Mouse (Mus musculus) small intestine, adult 2 months (tissue): Measurements from ENCODE around the gene Tat. TPM values are rescaled to one million over a fixed set of nuclear protein-coding genes. Genes with fewer than 3 reads are reported as not detected.

Source experiments
- H3K27ac ChIP-seq: fragments of 200-500 bp; 2 replicates; pipeline ENCODE4 v1.5.1; 2012; ENCODE audit warnings: low read depth, low read length, control low read depth, inconsistent platforms; ENCODE audit not compliant: insufficient read depth
- H3K27me3 ChIP-seq: fragments of 200-500 bp; 2 replicates; pipeline ENCODE4 v1.6.1; 2012; ENCODE audit warnings: mild to moderate bottlenecking, moderate library complexity, low read length, inconsistent platforms; ENCODE audit not compliant: control insufficient read depth, insufficient read depth
- H3K36me3 ChIP-seq: fragments of 200-500 bp; 2 replicates; pipeline ENCODE4 v1.6.1; 2012; ENCODE audit warnings: mild to moderate bottlenecking, low read length, control low read depth, inconsistent platforms; ENCODE audit not compliant: control insufficient read depth, insufficient read depth
- H3K4me1 ChIP-seq: fragments of 200-500 bp; 2 replicates; pipeline ENCODE4 v1.6.1; 2012; ENCODE audit warnings: low read length, inconsistent platforms, mixed read lengths; ENCODE audit not compliant: control insufficient read depth, insufficient read depth, insufficient read length
- H3K4me3 ChIP-seq: fragments of 200-500 bp; 2 replicates; pipeline ENCODE4 v1.5.1; 2012; ENCODE audit warnings: low read depth, mild to moderate bottlenecking, control low read depth, inconsistent platforms, low read length, moderate library complexity
- CTCF ChIP-seq: fragments of 200-500 bp; IDR thresholded peaks from 2 replicates; pipeline ENCODE4 v1.5.1; 2012; ENCODE audit warnings: low read depth, mild to moderate bottlenecking, control low read depth, inconsistent platforms, low read length, moderate library complexity, mixed read lengths; ENCODE audit not compliant: insufficient replicate concordance, insufficient read length; ENCODE audit errors: extremely low read depth
- POLR2A ChIP-seq: fragments of 200-500 bp; IDR thresholded peaks from 2 replicates; pipeline ENCODE4 v1.6.1; 2012; ENCODE audit warnings: low read depth, mild to moderate bottlenecking, control low read depth, inconsistent platforms, low read length, moderate library complexity
- WGBS: fragments of 180-500 bp; shearing (Covaris S2); methylation state at CpG from one replicate; pipeline ENCODE4 v1.1.7; 2018; 5-methylcytosine and 5-hydroxymethylcytosine counted together
- polyA plus RNA-seq: library from polyadenylated mRNA; depleted of rRNA; stranded (reverse); fragments of >200 nt; gene quantifications from 2 replicates; pipeline ENCODE4 v1.2.3, GENCODE M21; 2012; rRNA removed

The Tat gene
- 0.13 TPM in 1 of 2 replicates, not detected in the other for polyA plus RNA-seq

GRCm38 (mm10) chr8:109990224-109990623 lies at the start of gene Tat:
Gene Tat (plus strand): TSS chr8:109990437.
- Histone ChIP-seq H3K27ac (no peak within 1 kb of the TSS), H3K4me3 (no peak within 1 kb of the TSS)
- 81% methylated on average over 8 of the region's 8 CpGs for WGBS

GRCm38 (mm10) chr8:109941606-109942360 lies 48.5 kb upstream of the Tat start:
- WGBS = 67% methylated on average over 2 of the region's 2 CpGs
- Histone ChIP-seq H3K27me3 (no peaks in the 10 kb centered on the region), H3K27ac (no peak overlapping the region), H3K4me1 (peaks cover 20% of the 10 kb centered on the region; the same call in 1 of the 2 replicates), H3K4me3 (no peak overlapping the region), H3K36me3 (peaks cover 34% of the 10 kb centered on the region)
- TF ChIP-seq POLR2A (no peak), CTCF (no peak)

More at GRCm38 (mm10) chr8:109990224-109990623, at the start of gene Tat:
- Histone ChIP-seq H3K27me3 (no peaks in the 10 kb centered on the region), H3K36me3 (no peaks in the 10 kb centered on the region), H3K4me1 (peaks cover 4% of the 10 kb centered on the region; the same call in 1 of the 2 replicates)
- TF ChIP-seq CTCF = no peak
- TF ChIP-seq POLR2A = no peak

DNA sequence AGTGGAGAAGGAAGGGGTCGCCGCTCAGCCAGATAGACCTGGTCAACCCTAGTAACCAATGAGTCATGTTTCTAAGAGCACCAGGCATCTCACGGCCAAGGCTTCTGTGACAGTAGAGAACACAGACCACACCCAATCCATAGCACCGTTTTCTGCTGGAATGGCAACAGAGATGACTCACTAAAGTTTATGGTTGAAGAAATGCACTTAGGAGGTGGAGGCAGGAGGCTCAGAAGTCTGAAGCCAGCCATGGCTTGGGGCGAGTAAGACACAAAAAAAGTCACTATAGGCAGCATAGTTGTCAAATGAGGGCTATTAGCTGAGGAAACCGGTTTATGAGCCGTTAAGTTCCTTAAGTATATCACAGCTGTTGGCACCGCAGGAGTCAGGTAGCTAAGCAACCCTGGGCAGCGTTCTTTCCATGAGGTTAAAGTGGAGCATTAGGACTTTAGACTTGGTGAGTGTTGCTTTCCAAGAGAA lies 45.0 kb upstream of the Tat start:
- no peaks in the 10 kb centered on the region for H3K27me3 ChIP-seq
- peak overlapping the region; percentile 96 for H3K27ac ChIP-seq
- H3K4me3 ChIP-seq = no peak overlapping the region
- 25% methylated on average over 9 of the region's 9 CpGs for WGBS
- H3K4me1 ChIP-seq = peaks cover 26% of the 10 kb centered on the region; the same call in 1 of the 2 replicates
- no peak for TF ChIP-seq POLR2A
- TF ChIP-seq CTCF = no peak
- H3K36me3 ChIP-seq = peaks cover 14% of the 10 kb centered on the region

DNA sequence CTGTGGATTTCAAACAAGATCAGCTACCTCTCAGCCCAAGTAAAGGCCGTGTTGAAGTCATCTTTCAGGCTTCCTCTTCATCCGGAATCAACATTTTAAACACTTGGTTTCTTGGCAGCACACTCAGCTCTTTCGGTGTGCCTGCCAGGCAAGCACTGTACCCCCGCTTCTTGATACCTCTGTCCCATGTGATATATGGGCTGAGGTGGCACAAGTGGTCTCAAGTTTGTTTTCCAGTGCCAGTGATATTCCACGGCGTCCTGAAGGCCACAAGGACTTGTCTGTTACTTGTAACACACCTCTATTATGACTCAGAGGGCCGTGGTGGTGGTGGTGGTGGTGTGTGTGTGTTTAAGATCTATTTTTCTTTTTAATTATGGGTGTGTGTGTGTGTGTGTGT lies 44.5 kb upstream of the Tat start:
- peaks cover 26% of the 10 kb centered on the region; the same call in 1 of the 2 replicates for H3K4me1 ChIP-seq
- H3K36me3 ChIP-seq = peaks cover 10% of the 10 kb centered on the region
- WGBS = 29% methylated on average over 7 of the region's 7 CpGs
- TF ChIP-seq POLR2A = no peak
- TF ChIP-seq CTCF = no peak
- H3K4me3 ChIP-seq = no peak overlapping the region
- H3K27me3 ChIP-seq = no peaks in the 10 kb centered on the region
- H3K27ac ChIP-seq = peak overlapping the region; percentile 96

GRCm38 (mm10) chr8:109946272-109946671 lies 44.0 kb upstream of the Tat start:
- no peak overlapping the region for H3K4me3 ChIP-seq
- no peak for TF ChIP-seq POLR2A
- TF ChIP-seq CTCF = no peak
- WGBS = 45% methylated on average over 7 of the region's 7 CpGs
- H3K4me1 ChIP-seq = peaks cover 26% of the 10 kb centered on the region; the same call in 1 of the 2 replicates
- H3K27ac ChIP-seq = peak overlapping the region; percentile 96
- peaks cover 5% of the 10 kb centered on the region for H3K36me3 ChIP-seq
- no peaks in the 10 kb centered on the region for H3K27me3 ChIP-seq

GRCm38 (mm10) chr8:109947447-109948284 lies 42.6 kb upstream of the Tat start:
- H3K36me3 ChIP-seq = peaks cover 7% of the 10 kb centered on the region
- TF ChIP-seq POLR2A (no peak), CTCF (peak; percentile 68; the same call in 1 of the 2 replicates)
- H3K4me3 ChIP-seq = no peak overlapping the region
- 57% methylated on average over 26 of the region's 26 CpGs for WGBS
- H3K27ac ChIP-seq = no peak overlapping the region
- peaks cover 26% of the 10 kb centered on the region; the same call in 1 of the 2 replicates for H3K4me1 ChIP-seq
- no peaks in the 10 kb centered on the region for H3K27me3 ChIP-seq

DNA sequence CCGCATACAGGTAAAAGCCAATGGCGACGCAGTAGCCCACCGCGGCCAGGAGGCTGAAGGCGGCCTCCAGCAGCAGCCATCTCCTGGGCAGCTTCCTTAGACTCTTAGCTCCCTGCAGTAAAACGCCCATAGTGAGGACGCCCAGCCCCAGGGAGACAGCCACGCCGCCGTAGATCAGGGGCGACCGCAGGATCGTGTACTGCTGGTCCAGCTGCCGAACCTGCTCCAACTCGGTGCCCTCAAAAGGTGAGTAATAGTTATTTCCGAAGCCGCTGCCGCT lies 42.0 kb upstream of the Tat start:
- H3K4me3 ChIP-seq = no peak overlapping the region
- peaks cover 24% of the 10 kb centered on the region; the same call in 1 of the 2 replicates for H3K4me1 ChIP-seq
- H3K36me3 ChIP-seq = peaks cover 7% of the 10 kb centered on the region
- no peak overlapping the region for H3K27ac ChIP-seq
- H3K27me3 ChIP-seq = no peaks in the 10 kb centered on the region
- TF ChIP-seq CTCF (no peak), POLR2A (no peak)
- 61% methylated on average over 19 of the region's 19 CpGs for WGBS
